Mouse (Mus musculus) midbrain, embryonic 14.5 days (tissue): ENCODE measurements around the gene Igtp. TPM values are rescaled to one million over a fixed set of nuclear protein-coding genes. Genes with fewer than 3 reads are reported as not detected.
"Not testable (repeated sequence)": the region's sequence is repeated elsewhere in the genome, so short reads cannot be mapped to it uniquely, and the experiment has no call there.

Experiments
- ATAC-seq: fragments of 200-750 bp; cut with Nextera tagmentation; 2 replicates; pipeline ENCODE4 v1.8.0; 2017; ENCODE audit warnings: moderate number of reproducible peaks, moderate library complexity; ENCODE audit not compliant: low FRiP score, low TSS enrichment
- DNase-seq: peaks from one replicate; pipeline ENCODE4 v3.0.0-alpha.2; 2015
- H3K27ac ChIP-seq: fragments of 300-500 bp; sonication (generic); replicated peaks from 2 replicates; pipeline ENCODE4 v1.5.1; 2014; ENCODE audit warnings: mild to moderate bottlenecking, low read depth, low read length, moderate library complexity
- H3K27me3 ChIP-seq: fragments of 300-500 bp; sonication (generic); 2 replicates; pipeline ENCODE4 v1.6.1; 2014; ENCODE audit warnings: low read length, control low read depth, mixed read lengths; ENCODE audit not compliant: control insufficient read depth, insufficient read depth
- H3K36me3 ChIP-seq: fragments of 300-500 bp; sonication (generic); 2 replicates; pipeline ENCODE4 v1.6.1; 2014; ENCODE audit warnings: low read length, control low read depth; ENCODE audit not compliant: control insufficient read depth, insufficient read depth
- H3K4me1 ChIP-seq: fragments of 300-500 bp; sonication (generic); 2 replicates; pipeline ENCODE4 v1.6.1; 2014; ENCODE audit warnings: mild to moderate bottlenecking, antibody characterized with exemption, low read length, control low read depth; ENCODE audit not compliant: control insufficient read depth, insufficient read depth
- H3K4me2 ChIP-seq: fragments of 300-500 bp; sonication (generic); 2 replicates; pipeline ENCODE4 v1.6.1; 2014; ENCODE audit warnings: mild to moderate bottlenecking, low read length, moderate library complexity
- H3K4me3 ChIP-seq: fragments of 300-500 bp; sonication (generic); replicated peaks from 2 replicates; pipeline ENCODE4 v1.5.1; 2014; ENCODE audit warnings: low read depth, low read length
- H3K9ac ChIP-seq: fragments of 300-500 bp; sonication (generic); replicated peaks from 2 replicates; pipeline ENCODE4 v1.6.1; 2014; ENCODE audit warnings: mild to moderate bottlenecking, low read length, moderate library complexity
- H3K9me3 ChIP-seq: fragments of 300-500 bp; sonication (generic); 2 replicates; pipeline ENCODE4 v1.6.1; 2016; ENCODE audit warnings: low read length, control low read depth, mixed read lengths; ENCODE audit not compliant: control insufficient read depth
- WGBS: fragments of 180-500 bp; shearing (Covaris S2); extraction: QIAGEN DNeasy Blood & Tissue Kit; methylation state at CpG from one replicate; pipeline ENCODE4 v1.1.7; 2014; 5-methylcytosine and 5-hydroxymethylcytosine counted together
- polyA plus RNA-seq: library from polyadenylated mRNA; unstranded; fragments of >200 nt; fragmentation: Nextera tagmentation; extraction: Ambion mirVana; gene quantifications from 2 replicates; pipeline ENCODE4 v1.2.1, GENCODE M21; 2014

The Igtp gene
- polyA plus RNA-seq, 1 experiment from 2014 or later = 3.2 TPM

DNA sequence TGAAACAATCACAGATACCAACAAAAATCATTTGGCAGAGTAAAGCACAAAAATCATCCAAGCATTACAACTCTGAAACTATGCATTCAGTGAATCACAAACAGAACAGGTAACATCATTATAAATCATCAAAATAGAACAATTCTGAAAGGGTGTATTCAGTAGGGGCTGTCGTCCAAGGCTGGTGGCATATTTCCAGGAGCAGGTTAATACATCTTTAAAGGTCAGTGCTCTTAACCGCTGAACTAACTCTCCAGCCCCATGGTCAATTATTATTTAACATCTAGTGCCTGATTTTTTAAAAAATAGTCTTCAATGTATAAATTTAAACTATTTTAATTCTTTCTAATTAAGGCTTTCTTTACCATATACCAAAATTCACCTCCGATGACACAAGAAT lies 35.2 kb downstream of the Igtp start:
- 84% methylated on average over 3 of the region's 3 CpGs for WGBS
- DNase-seq, H3K9me3 ChIP-seq, ATAC-seq, H3K36me3 ChIP-seq, H3K4me2 ChIP-seq, H3K4me1 ChIP-seq, H3K4me3 ChIP-seq, H3K27me3 ChIP-seq, H3K27ac ChIP-seq, H3K9ac ChIP-seq: not testable (repeated sequence)

GRCm38 (mm10) chr11:58235152-58235551 lies 35.8 kb downstream of the Igtp start:
- Histone ChIP-seq H3K4me3 (no peak overlapping the region), H3K4me2 (no peak overlapping the region), H3K36me3 (no peaks in the 10 kb centered on the region), H3K9me3 (no peaks in the 10 kb centered on the region), H3K27ac (no peak overlapping the region), H3K4me1 (0 out of 2 replicates have a peak, but pooled peaks cover 4% of the 10 kb centered on the region), H3K9ac (no peak overlapping the region), H3K27me3 (no peaks in the 10 kb centered on the region)
- WGBS = 17% methylated on average over 6 of the region's 6 CpGs
- DNase-seq (peak; percentile 38), ATAC-seq (no peak)

DNA sequence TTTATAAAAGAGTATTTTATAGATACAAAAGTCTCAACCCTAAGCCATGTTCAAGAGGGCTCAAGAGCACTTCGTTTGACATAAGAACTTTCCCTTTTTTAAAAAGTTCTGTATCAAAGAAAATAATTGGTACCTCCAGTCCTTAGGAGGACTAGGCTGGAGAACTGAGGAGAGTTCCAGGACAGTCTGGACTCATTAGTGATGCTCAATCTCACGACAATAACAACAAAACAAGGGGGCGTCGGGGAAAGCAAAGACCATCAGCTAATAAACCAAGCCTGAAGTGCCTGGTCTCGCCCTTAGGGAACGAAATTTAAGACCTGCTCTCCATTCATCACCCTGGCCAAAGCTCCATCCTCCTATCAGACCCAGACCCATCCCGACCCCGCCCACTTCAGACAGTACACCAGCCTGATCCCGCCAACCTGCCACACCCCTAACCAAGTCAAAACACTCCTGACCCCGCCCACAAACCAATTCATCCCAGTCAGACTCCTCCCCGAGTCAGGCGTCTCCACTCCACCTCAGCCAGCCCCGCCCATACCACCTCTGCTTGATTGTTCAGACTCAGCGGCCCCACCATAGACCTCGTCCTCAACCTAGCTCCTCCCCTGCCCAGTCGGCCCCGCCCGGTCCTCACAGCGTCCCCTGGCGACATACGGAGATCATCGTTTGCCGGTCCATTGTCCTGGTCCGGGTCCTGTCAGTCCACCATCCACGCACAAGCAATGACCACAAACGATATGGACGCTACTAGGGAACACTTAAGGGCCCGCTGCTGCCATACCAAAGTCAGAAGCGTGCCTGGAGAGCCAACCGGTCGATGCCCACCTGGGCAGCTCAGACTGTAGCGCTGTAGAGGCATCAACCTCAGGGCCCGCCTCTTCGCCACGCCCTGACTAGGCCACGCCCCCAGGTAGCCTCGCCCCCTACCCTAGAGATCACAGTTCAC lies 39.8 kb downstream of the Igtp start:
- Histone ChIP-seq H3K36me3 (no peaks in the 10 kb centered on the region), H3K27me3 (no peaks in the 10 kb centered on the region), H3K4me1 (no peaks in the 10 kb centered on the region), H3K4me3 (peak overlapping the region; percentile 38), H3K9me3 (no peaks in the 10 kb centered on the region), H3K9ac (peak overlapping the region; percentile 34), H3K27ac (no peak overlapping the region), H3K4me2 (peak overlapping the region; percentile 58)
- WGBS = 2% methylated on average over 37 of the region's 37 CpGs
- DNase-seq (peak; percentile 69), ATAC-seq (peak; percentile 64; the same call in 1 of the 2 replicates)

- H3K36me3 ChIP-seq = no peaks in the 10 kb centered on the region
- ATAC-seq = no peak
- 61% methylated on average over 4 of the region's 4 CpGs for WGBS
- H3K27me3 ChIP-seq = no peaks in the 10 kb centered on the region
- H3K4me2 ChIP-seq = no peak overlapping the region
- no peak for DNase-seq
- no peaks in the 10 kb centered on the region for H3K9me3 ChIP-seq
- no peak overlapping the region for H3K9ac ChIP-seq
- H3K27ac ChIP-seq = no peak overlapping the region
- H3K4me3 ChIP-seq = no peak overlapping the region
- H3K4me1 ChIP-seq = no peaks in the 10 kb centered on the region
These were observed 47.9 kb downstream of the Igtp start for GRCm38 (mm10) chr11:58247294-58247693.

- 84% methylated on average over 7 of the region's 7 CpGs for WGBS
- Histone ChIP-seq H3K27ac (no peak overlapping the region), H3K27me3 (no peaks in the 10 kb centered on the region), H3K9me3 (no peaks in the 10 kb centered on the region), H3K4me1 (no peaks in the 10 kb centered on the region), H3K4me2 (no peak overlapping the region), H3K9ac (no peak overlapping the region), H3K36me3 (no peaks in the 10 kb centered on the region), H3K4me3 (no peak overlapping the region)
- no peak for ATAC-seq
- no peak for DNase-seq
These were observed 50.0 kb downstream of the Igtp start for GRCm38 (mm10) chr11:58249203-58249981.

GRCm38 (mm10) chr11:58250550-58250949 lies 51.2 kb downstream of the Igtp start:
- Histone ChIP-seq H3K4me3 (no peak overlapping the region), H3K4me1 (no peaks in the 10 kb centered on the region), H3K27ac (no peak overlapping the region), H3K36me3 (no peaks in the 10 kb centered on the region), H3K9me3 (no peaks in the 10 kb centered on the region), H3K9ac (no peak overlapping the region), H3K4me2 (no peak overlapping the region), H3K27me3 (no peaks in the 10 kb centered on the region)
- no peak for DNase-seq
- 42% methylated on average over 5 of the region's 5 CpGs for WGBS
- no peak for ATAC-seq

GRCm38 (mm10) chr11:58254411-58254810 lies 55.1 kb downstream of the Igtp start:
- H3K4me1 ChIP-seq = no peaks in the 10 kb centered on the region
- H3K36me3 ChIP-seq = no peaks in the 10 kb centered on the region
- H3K27ac ChIP-seq = no peak overlapping the region
- 93% methylated on average over 3 of the region's 3 CpGs for WGBS
- DNase-seq = no peak
- no peak overlapping the region for H3K4me3 ChIP-seq
- H3K9me3 ChIP-seq = no peaks in the 10 kb centered on the region
- no peaks in the 10 kb centered on the region for H3K27me3 ChIP-seq
- H3K9ac ChIP-seq = no peak overlapping the region
- no peak for ATAC-seq
- no peak overlapping the region for H3K4me2 ChIP-seq
